Comparison of ENCODE assay signal across 8 mouse cellular contexts in the genomic region with DNA sequence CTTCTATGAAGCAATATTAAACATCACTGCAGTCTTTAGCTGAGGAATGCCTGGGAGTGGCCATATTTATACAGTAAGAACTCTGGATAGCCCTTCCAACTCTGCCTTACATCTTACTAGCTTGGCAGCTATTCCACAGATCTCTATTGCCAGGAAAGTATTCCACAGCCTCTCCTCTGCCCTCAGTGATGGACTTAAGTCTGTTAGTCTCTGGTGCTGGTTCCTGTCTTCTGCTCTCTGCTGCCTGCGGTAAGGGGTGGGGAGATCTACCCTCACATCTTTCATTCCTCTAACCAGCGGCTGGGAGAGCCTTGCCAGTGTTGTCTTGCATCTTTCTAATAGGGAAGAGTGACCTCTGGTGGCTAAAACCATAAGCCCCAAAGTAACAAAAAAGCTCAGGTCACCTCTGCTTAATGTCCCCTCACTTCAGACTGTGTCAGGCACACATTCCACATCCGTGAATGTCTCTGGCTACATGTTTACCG. TPM values are rescaled to one million over a fixed set of nuclear protein-coding genes. Genes with fewer than 3 reads are reported as not detected.
DNase-seq lines count a peak whose midpoint lies in the region; ATAC-seq and TF ChIP-seq lines count a peak whose summit lies in the region.

No protein-coding gene starts in this region.

- H3K9me3 ChIP-seq in E14TG2a.4 (ENCODE audit: low read length), result no peaks in the 10 kb centered on the region
- no peaks in the 10 kb centered on the region for H3K9me3 ChIP-seq in intestine, postnatal 0 days (ENCODE audit: control insufficient read depth)
- no peaks in the 10 kb centered on the region for H3K9me3 ChIP-seq in midbrain, embryonic 15.5 days

- ATAC-seq in granulocyte monocyte progenitor cell, adult 5-6 weeks (replicated peaks; ENCODE audit: poor library complexity, severe bottlenecking), result peak; percentile 82
- ATAC-seq in intestine, postnatal 0 days, result no peak
- ATAC-seq in midbrain, embryonic 15.5 days (replicated peaks), result peak; percentile 52; the same call in 1 of the 2 replicates

- H3K4me1 ChIP-seq in E14TG2a.4 (replicated peaks; ENCODE audit: low read depth, low read length), result no peaks in the 10 kb centered on the region
- H3K4me1 ChIP-seq in intestine, postnatal 0 days (replicated peaks; ENCODE audit: control insufficient read depth, insufficient read depth, low read length), result no peaks in the 10 kb centered on the region
- 0 out of 2 replicates have a peak, but pooled peaks cover 2% of the 10 kb centered on the region for H3K4me1 ChIP-seq in midbrain, embryonic 15.5 days

- H3K27me3 ChIP-seq in E14TG2a.4 (ENCODE audit: insufficient read depth, low read length), result no peaks in the 10 kb centered on the region
- H3K27me3 ChIP-seq in intestine, postnatal 0 days (replicated peaks; ENCODE audit: control insufficient read depth, insufficient read depth, low read length), result no peaks in the 10 kb centered on the region
- no peaks in the 10 kb centered on the region for H3K27me3 ChIP-seq in midbrain, embryonic 15.5 days (replicated peaks)

- H3K4me2 ChIP-seq in intestine, postnatal 0 days (replicated peaks; ENCODE audit: low read depth), result no peak overlapping the region
- H3K4me2 ChIP-seq in midbrain, embryonic 15.5 days, result no peak overlapping the region

- H3K9ac ChIP-seq in intestine, postnatal 0 days (ENCODE audit: low read depth, low read length), result no peak overlapping the region
- H3K9ac ChIP-seq in midbrain, embryonic 15.5 days, result no peak overlapping the region

- TF ChIP-seq CTCF in E14TG2a.4 (conservative IDR thresholded peaks at IDR 0.05; ENCODE audit: low read length), result peak; percentile 58
- peak; percentile 80 for TF ChIP-seq CTCF in intestine, postnatal 0 days (IDR thresholded peaks at IDR 0.05; ENCODE audit: low read depth)

- WGBS in intestine, postnatal 0 days, result 11% methylated on average over 4 of the region's 4 CpGs
- WGBS in midbrain, embryonic 15.5 days, result 26% methylated on average over 4 of the region's 4 CpGs

- DNase-seq in 416B (ENCODE audit: low read depth), result peak; percentile 78
- DNase-seq in cerebellum, adult 9-11 months, result peak; percentile 56
- DNase-seq in left cerebral cortex, postnatal 4 days, result peak; percentile 44
- peak; percentile 35 to 46 for DNase-seq in urinary bladder, postnatal 36 days (ENCODE audit: low spot score in 2 of 2)

- H3K4me3 ChIP-seq in E14TG2a.4 (replicated peaks; ENCODE audit: low read length), result no peak overlapping the region
- no peak overlapping the region for H3K4me3 ChIP-seq in intestine, postnatal 0 days (ENCODE audit: low read depth, low read length)
- no peak overlapping the region for H3K4me3 ChIP-seq in midbrain, embryonic 15.5 days

- H3K36me3 ChIP-seq in E14TG2a.4 (ENCODE audit: insufficient read depth, low read length), result no peaks in the 10 kb centered on the region
- no peaks in the 10 kb centered on the region for H3K36me3 ChIP-seq in intestine, postnatal 0 days (ENCODE audit: control insufficient read depth, insufficient read depth)
- H3K36me3 ChIP-seq in midbrain, embryonic 15.5 days (replicated peaks), result no peaks in the 10 kb centered on the region

- intact Hi-C loops in left cerebral cortex, postnatal 4 days (cut with DNase I), result loop anchor here (10.0 kb wide), 1 partner anchor 428 kb away; no protein-coding TSS in a partner anchor

- H3K27ac ChIP-seq in intestine, postnatal 0 days (ENCODE audit: low read depth, low read length), result no peak overlapping the region
- H3K27ac ChIP-seq in midbrain, embryonic 15.5 days, result no peak overlapping the region

RNA-seq across cellular contexts. Expression of a gene that starts 46.6 kb away (rescaled TPM):
- total RNA-seq in granulocyte monocyte progenitor cell, adult 5-6 weeks (2014; fragmentation: Nextera tagmentation), result 13.0 and 15.3 TPM in 2 replicates
- 13.5 and 14.1 TPM in 2 replicates for total RNA-seq in granulocyte monocyte progenitor cell, adult 5-6 weeks (2017)
- polyA plus RNA-seq in intestine, postnatal 0 days (2015; fragmentation: Nextera tagmentation; extraction: Ambion mirVana), result 3.3 and 4.4 TPM in 2 replicates
- 10 to 100 TPM; 14.9 to 18.7 TPM for total RNA-seq in left cerebral cortex, postnatal 4 days (2021)
- 4.6 and 5.5 TPM in 2 replicates for polyA plus RNA-seq in midbrain, embryonic 15.5 days (2015; fragmentation: Nextera tagmentation; extraction: Ambion mirVana)
